Comparison of ENCODE assay signal across 8 mouse cellular contexts in the genomic region with DNA sequence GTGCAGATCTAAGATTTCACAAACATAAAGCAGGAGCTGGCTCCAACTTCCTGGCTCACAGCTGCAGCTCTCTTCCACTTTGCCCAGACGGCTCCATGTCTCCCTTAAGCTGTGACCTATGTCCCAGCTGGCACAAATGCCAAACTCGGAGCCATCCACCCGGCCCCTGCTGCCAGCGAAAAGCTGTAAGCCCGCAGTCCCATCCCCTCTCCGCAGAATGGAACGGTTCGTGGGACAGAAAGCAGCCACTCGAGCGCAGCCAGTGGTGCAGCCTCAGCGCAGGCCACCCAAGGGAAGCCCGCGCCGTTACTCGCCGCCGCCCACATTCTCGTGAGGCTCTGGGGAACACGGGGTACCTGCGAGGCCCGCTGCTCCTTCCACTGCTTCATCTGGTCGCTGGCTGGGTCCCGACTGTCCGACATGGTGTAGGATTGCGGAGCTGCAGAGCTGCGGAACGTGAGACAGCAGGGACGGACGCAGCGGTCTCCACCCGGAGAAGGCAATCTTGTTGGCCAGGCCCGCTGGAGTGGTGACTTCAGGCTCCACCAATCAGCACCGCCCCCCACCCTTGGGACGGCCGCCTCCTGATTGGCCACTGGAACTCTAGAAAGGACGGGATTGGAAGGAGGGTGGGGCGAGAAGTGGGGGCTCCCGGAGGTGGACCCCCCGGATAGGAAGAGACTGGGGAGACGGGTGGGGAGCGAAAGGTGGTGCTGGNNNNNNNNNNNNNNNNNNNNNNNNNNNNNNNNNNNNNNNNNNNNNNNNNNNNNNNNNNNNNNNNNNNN. TPM values are rescaled to one million over a fixed set of nuclear protein-coding genes. Genes with fewer than 3 reads are reported as not detected.
DNase-seq lines count a peak whose midpoint lies in the region; ATAC-seq lines count a peak whose summit lies in the region.

A gene (minus strand): TSS at position 544 of the 785 bp plus-strand sequence.

- peak within 1 kb of the TSS; percentile 86 for H3K9ac ChIP-seq in kidney, embryonic 15.5 days

- peak within 1 kb of the TSS; percentile 75 for H3K4me2 ChIP-seq in kidney, embryonic 15.5 days

- no peaks in the 10 kb centered on the region for H3K36me3 ChIP-seq in heart, embryonic 10.5 days
- no peaks in the 10 kb centered on the region for H3K36me3 ChIP-seq in kidney, embryonic 15.5 days

- DNase-seq in B cell, adult 2 months, result peak; percentile 86 to 90
- DNase-seq in brain, adult 2 months (ENCODE audit: low read depth, low spot score), result peak; percentile 97
- peak; percentile 99 for DNase-seq in heart, embryonic 10.5 days (ENCODE audit: low spot score)
- peak; percentile 98 for DNase-seq in liver
- DNase-seq in spleen, postnatal 4 days (ENCODE audit: low spot score in 2 of 2), result peak; percentile 95 to 96

- H3K27ac ChIP-seq in heart, embryonic 10.5 days, result peak within 1 kb of the TSS; percentile 96
- peak within 1 kb of the TSS; percentile 96 for H3K27ac ChIP-seq in kidney, embryonic 15.5 days

- no peaks in the 10 kb centered on the region for H3K9me3 ChIP-seq in heart, embryonic 10.5 days
- no peaks in the 10 kb centered on the region for H3K9me3 ChIP-seq in kidney, embryonic 15.5 days (replicated peaks)

- H3K4me1 ChIP-seq in heart, embryonic 10.5 days, result peaks cover 19% of the 10 kb centered on the region
- peaks cover 30% of the 10 kb centered on the region for H3K4me1 ChIP-seq in kidney, embryonic 15.5 days

- H3K27me3 ChIP-seq in heart, embryonic 10.5 days (ENCODE audit: insufficient read depth, poor library complexity, severe bottlenecking), result no peaks in the 10 kb centered on the region
- no peaks in the 10 kb centered on the region for H3K27me3 ChIP-seq in kidney, embryonic 15.5 days

- WGBS in heart, embryonic 10.5 days, result under 1% methylated on average over 41 of the region's 41 CpGs
- under 1% methylated on average over 41 of the region's 41 CpGs for WGBS in kidney, embryonic 15.5 days

- peak within 1 kb of the TSS; percentile 83 for H3K4me3 ChIP-seq in heart, embryonic 10.5 days
- peak within 1 kb of the TSS; percentile 82 for H3K4me3 ChIP-seq in kidney, embryonic 15.5 days (replicated peaks)

- ATAC-seq in erythroblast, adult 5-6 weeks (replicated peaks; ENCODE audit: low FRiP score, poor library complexity, severe bottlenecking), result peak; percentile 85
- peak; percentile 99 for ATAC-seq in kidney, embryonic 15.5 days (replicated peaks; ENCODE audit: low FRiP score)
- ATAC-seq in monocyte, adult 5-6 weeks (replicated peaks; ENCODE audit: insufficient number of reproducible peaks, low FRiP score, low TSS enrichment, poor library complexity, severe bottlenecking), result peak; percentile 99

RNA-seq across cellular contexts. Expression of the gene that starts here (rescaled TPM):
- 478 and 550 TPM in 2 replicates for total RNA-seq in erythroblast, adult 5-6 weeks (2015; ENCODE audit: low replicate concordance)
- total RNA-seq in erythroblast, adult 5-6 weeks (2017; ENCODE audit: low replicate concordance), result 301 and 378 TPM in 2 replicates
- polyA plus RNA-seq in heart, embryonic 10.5 days (2016; fragmentation: Nextera tagmentation; extraction: Ambion mirVana), result 83.7 and 89.5 TPM in 2 replicates
- 89.3 and 99.4 TPM in 2 replicates for polyA plus RNA-seq in kidney, embryonic 15.5 days (2015; fragmentation: Nextera tagmentation; extraction: Ambion mirVana)
- 79.1 to 135 TPM (median 82.4 TPM) in 3 replicates for total RNA-seq in monocyte, adult 5-6 weeks (2017)

Comparison
In these comparisons a context has a peak if more than half of its experiments do, and no peak if none do; other contexts are left out.
1. Peak in every context shown above with its lines: DNase-seq, ATAC-seq, H3K4me3 ChIP-seq and H3K27ac ChIP-seq.